Mouse (Mus musculus) lung, adult 2 months (tissue): Measurements from ENCODE around the gene Ankrd55.

ENCODE experiments used
- CTCF ChIP-seq: fragments of 200-500 bp; IDR thresholded peaks from 2 replicates; pipeline ENCODE4 v1.5.1; 2011; ENCODE audit warnings: mild to moderate bottlenecking, low read length, control low read depth; ENCODE audit not compliant: insufficient read depth
- POLR2A ChIP-seq: fragments of 200-500 bp; IDR thresholded peaks from 2 replicates; pipeline ENCODE4 v1.6.1; 2011; ENCODE audit warnings: low read depth, mild to moderate bottlenecking, control low read depth, low read length, borderline replicate concordance; ENCODE audit errors: extremely low read depth

DNA sequence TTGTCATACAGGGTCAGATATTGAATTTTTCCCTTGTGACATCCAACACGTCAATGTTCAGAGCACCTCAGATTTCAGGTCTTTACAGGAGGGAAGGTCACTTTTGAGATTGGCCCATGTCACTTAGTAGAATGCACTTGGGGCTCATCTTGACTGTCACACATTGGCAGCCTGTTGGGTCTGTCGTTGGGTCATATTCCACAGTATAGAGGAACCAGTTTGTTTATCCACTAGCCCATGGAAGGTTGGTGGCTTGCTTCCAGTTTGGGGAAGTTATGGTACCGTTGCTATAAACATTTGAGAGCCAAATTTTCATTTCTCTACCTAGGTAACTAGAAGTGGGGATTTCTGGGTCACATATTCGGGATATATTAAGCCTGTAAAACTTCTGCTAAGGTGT, 73.3 kb downstream of the Ankrd55 start:
- TF ChIP-seq CTCF = no peak
- TF ChIP-seq POLR2A = no peak
